Mouse (Mus musculus): ENCODE measurements around the gene Crebbp.

DNA sequence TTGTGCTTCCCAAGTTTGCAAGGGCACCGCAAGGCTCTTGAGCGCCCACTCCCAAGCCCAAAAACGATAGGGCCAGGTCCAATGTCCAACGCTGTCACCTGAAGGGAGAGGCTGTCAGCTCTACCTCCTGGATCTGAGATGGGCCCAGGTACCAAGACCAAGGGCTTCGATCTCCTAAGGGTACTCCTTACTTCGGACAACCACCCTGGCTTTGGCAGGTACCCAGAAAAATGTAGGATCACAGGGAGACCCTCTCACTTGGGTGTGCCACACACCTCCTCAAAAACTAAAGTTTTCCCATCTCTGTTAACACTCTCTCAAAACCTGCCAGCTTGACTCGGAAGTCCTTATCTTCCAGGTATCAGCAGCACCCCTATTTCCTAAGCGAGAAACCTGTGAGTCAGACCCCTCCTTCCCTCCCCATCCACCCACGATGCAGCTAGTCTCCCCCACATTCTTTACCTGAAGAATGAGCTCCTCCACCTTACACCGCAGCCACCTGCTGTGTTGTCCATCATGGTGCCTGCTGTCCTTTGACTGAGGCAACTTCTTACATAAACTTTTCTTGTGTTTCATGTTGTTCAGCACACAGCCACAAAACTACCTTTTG is 939 bp upstream of the Crebbp start:
- TF ChIP-seq CTCF (conservative IDR thresholded peaks at IDR 0.05; ENCODE audit: low read length) (no peak), NANOG (IDR thresholded peaks at IDR 0.05; ENCODE audit: borderline replicate concordance, low read length) (no peak), POU5F1 (IDR thresholded peaks at IDR 0.05; ENCODE audit: borderline replicate concordance, low read length) (no peak)

Measured in E14TG2a.4 (cell line).